Mouse (Mus musculus) CH12F3 (cell line): ENCODE results near the gene Rfc4.

ENCODE experiments used
- in situ Hi-C: fragments of 300-500 bp; cut with MboI; formaldehyde crosslinking; loops from 2 replicates; pipeline ENCODE4 v1.14.3; 2020; ENCODE audit warnings: low sequenced_read_pairs

Rfc4 gene

GRCm38 (mm10) chr16:23127673-23128375, at the start of gene Rfc4:
Gene Rfc4 (minus strand): TSS chr16:23127737.
- in situ Hi-C loops, result loop anchor here (25.0 kb wide), 1 partner anchor 284 kb away; no protein-coding TSS in a partner anchor

GRCm38 (mm10) chr16:23175956-23176355, 48.4 kb upstream of the Rfc4 start:
- in situ Hi-C loops, result no loop called here

GRCm38 (mm10) chr16:23174855-23175254, 47.3 kb upstream of the Rfc4 start:
- in situ Hi-C loops, result no loop called here

GRCm38 (mm10) chr16:23173904-23174303, 46.4 kb upstream of the Rfc4 start:
- in situ Hi-C loops, result no loop called here

- in situ Hi-C loops, result no loop called here
These were observed 43.3 kb upstream of the Rfc4 start for GRCm38 (mm10) chr16:23170813-23171212.

GRCm38 (mm10) chr16:23167079-23167478, 39.5 kb upstream of the Rfc4 start:
- in situ Hi-C loops, result no loop called here

GRCm38 (mm10) chr16:23166646-23167045, 39.1 kb upstream of the Rfc4 start:
- in situ Hi-C loops, result no loop called here

GRCm38 (mm10) chr16:23165441-23165840, 37.9 kb upstream of the Rfc4 start:
- in situ Hi-C loops, result no loop called here

- in situ Hi-C loops, result no loop called here
These were observed 36.9 kb upstream of the Rfc4 start for GRCm38 (mm10) chr16:23164443-23164842.

- in situ Hi-C loops, result no loop called here
These were observed 34.6 kb upstream of the Rfc4 start for GRCm38 (mm10) chr16:23162116-23162515.

- in situ Hi-C loops, result no loop called here
These were observed 32.2 kb upstream of the Rfc4 start for GRCm38 (mm10) chr16:23159749-23160148.

GRCm38 (mm10) chr16:23158957-23159356, 31.4 kb upstream of the Rfc4 start:
- in situ Hi-C loops, result no loop called here

GRCm38 (mm10) chr16:23158292-23158691, 30.8 kb upstream of the Rfc4 start:
- in situ Hi-C loops, result no loop called here

GRCm38 (mm10) chr16:23157013-23157412, 29.5 kb upstream of the Rfc4 start:
- in situ Hi-C loops, result no loop called here

- in situ Hi-C loops, result no loop called here
These were observed 26.7 kb upstream of the Rfc4 start for GRCm38 (mm10) chr16:23154261-23154660.

- in situ Hi-C loops, result no loop called here
These were observed 23.9 kb upstream of the Rfc4 start for GRCm38 (mm10) chr16:23151423-23151822.

- in situ Hi-C loops, result loop anchor here (25.0 kb wide), 1 partner anchor 263 kb away; no protein-coding TSS in a partner anchor
These were observed 21.9 kb upstream of the Rfc4 start for GRCm38 (mm10) chr16:23149396-23149795.

- in situ Hi-C loops, result loop anchor here (25.0 kb wide), 1 partner anchor 263 kb away; no protein-coding TSS in a partner anchor
These were observed 21.4 kb upstream of the Rfc4 start for GRCm38 (mm10) chr16:23148936-23149335.

GRCm38 (mm10) chr16:23146280-23146679, 18.7 kb upstream of the Rfc4 start, which contains the start of gene Adipoq:
Gene Adipoq (plus strand): TSS chr16:23146536.
- in situ Hi-C loops, result loop anchor here (25.0 kb wide), 1 partner anchor 266 kb away; no protein-coding TSS in a partner anchor

- in situ Hi-C loops, result loop anchor here (25.0 kb wide), 1 partner anchor 267 kb away; no protein-coding TSS in a partner anchor
These were observed 17.7 kb upstream of the Rfc4 start for GRCm38 (mm10) chr16:23145211-23145610.

- in situ Hi-C loops, result loop anchor here (25.0 kb wide), 1 partner anchor 268 kb away; no protein-coding TSS in a partner anchor
These were observed 16.8 kb upstream of the Rfc4 start for GRCm38 (mm10) chr16:23144326-23144725.

- in situ Hi-C loops, result loop anchor here (25.0 kb wide), 1 partner anchor 271 kb away; no protein-coding TSS in a partner anchor
These were observed 13.4 kb upstream of the Rfc4 start for GRCm38 (mm10) chr16:23140911-23141310.
